Mouse (Mus musculus) hindbrain, embryonic 10.5 days (tissue): ENCODE measurements around the gene Myrip. TPM values are rescaled to one million over a fixed set of nuclear protein-coding genes. Genes with fewer than 3 reads are reported as not detected.
A peak's percentile ranks its signal among the peaks of the same experiment; 100 is the strongest.
"Not testable (repeated sequence)": the region's sequence is repeated elsewhere in the genome, so short reads cannot be mapped to it uniquely, and the experiment has no call there.

Experiments used
- DNase-seq: peaks from one replicate; pipeline ENCODE4 v3.0.0-alpha.2; 2017; ENCODE audit warnings: low spot score
- H3K27ac ChIP-seq: fragments of 300-500 bp; sonication (generic); 2 replicates; pipeline ENCODE4 v1.5.1; 2016; ENCODE audit warnings: mild to moderate bottlenecking, moderate library complexity
- H3K27me3 ChIP-seq: fragments of 300-500 bp; sonication (generic); 2 replicates; pipeline ENCODE4 v1.6.1; 2016; ENCODE audit warnings: mild to moderate bottlenecking; ENCODE audit not compliant: poor library complexity, insufficient read depth, severe bottlenecking
- H3K36me3 ChIP-seq: fragments of 300-500 bp; sonication (generic); 2 replicates; pipeline ENCODE4 v1.6.1; 2016; ENCODE audit warnings: mild to moderate bottlenecking, moderate library complexity
- H3K4me1 ChIP-seq: fragments of 300-500 bp; sonication (generic); replicated peaks from 2 replicates; pipeline ENCODE4 v1.6.1; 2016; ENCODE audit warnings: mild to moderate bottlenecking
- H3K4me3 ChIP-seq: fragments of 300-500 bp; sonication (generic); 2 replicates; pipeline ENCODE4 v1.5.1; 2016; ENCODE audit warnings: mild to moderate bottlenecking, moderate library complexity
- H3K9me3 ChIP-seq: fragments of 300-500 bp; sonication (generic); 2 replicates; pipeline ENCODE4 v1.6.1; 2016; ENCODE audit warnings: mild to moderate bottlenecking, moderate library complexity
- WGBS: fragments of 180-500 bp; shearing (Covaris S2); methylation state at CpG from one replicate; pipeline ENCODE4 v1.1.7; 2016; 5-methylcytosine and 5-hydroxymethylcytosine counted together
- polyA plus RNA-seq: library from polyadenylated mRNA; unstranded; fragments of >200 nt; fragmentation: Nextera tagmentation; extraction: Ambion mirVana; gene quantifications from 2 replicates; pipeline ENCODE4 v1.2.1, GENCODE M21; 2016

The Myrip gene
- polyA plus RNA-seq, 1 experiment from 2014 or later = 0.80 TPM

- H3K4me1 ChIP-seq = peaks cover 3% of the 10 kb centered on the region; the same call in 1 of the 2 replicates
- no peak overlapping the region for H3K4me3 ChIP-seq
- H3K27ac ChIP-seq = no peak overlapping the region
- H3K27me3 ChIP-seq = no peaks in the 10 kb centered on the region
- DNase-seq = no peak
- WGBS = 78% methylated on average over 3 of the region's 3 CpGs
- no peaks in the 10 kb centered on the region for H3K9me3 ChIP-seq
- H3K36me3 ChIP-seq = no peaks in the 10 kb centered on the region
Observed at GRCm38 (mm10) chr9:120362684-120363083, 61.4 kb downstream of the Myrip start.

DNA sequence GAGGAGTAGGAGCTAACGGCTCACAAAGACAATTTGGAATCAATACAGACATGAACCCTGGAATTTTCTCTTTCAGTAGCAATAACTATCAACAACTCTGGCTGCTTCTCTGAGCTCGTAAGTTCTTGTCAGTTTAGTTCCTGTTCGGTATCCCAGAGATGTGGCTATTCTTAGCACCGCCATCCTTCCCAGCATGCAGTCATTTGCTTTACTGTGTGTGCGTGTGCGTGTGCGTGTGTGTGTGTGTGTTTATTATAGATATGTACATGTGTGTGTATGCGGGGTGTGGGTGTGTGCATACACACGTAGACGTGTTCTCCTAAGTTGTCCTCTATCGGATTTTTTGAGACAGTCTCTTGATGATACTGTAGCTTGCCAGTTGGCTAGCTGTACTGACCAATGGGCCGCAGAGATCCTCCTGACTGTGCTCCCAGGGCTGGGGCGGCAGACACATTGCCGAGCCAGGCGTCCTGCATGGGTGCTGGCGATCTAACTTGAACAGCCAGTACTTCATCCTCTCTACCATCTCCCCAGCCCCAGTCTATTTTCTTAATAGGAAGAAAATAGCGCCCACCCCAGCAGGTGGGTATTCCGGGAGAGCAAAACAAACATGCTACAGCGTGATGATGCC is 63.5 kb downstream of the Myrip start:
- WGBS = 90% methylated on average over 19 of the region's 19 CpGs
- Histone ChIP-seq H3K4me1 (peaks cover 3% of the 10 kb centered on the region; the same call in 1 of the 2 replicates), H3K9me3 (no peaks in the 10 kb centered on the region)

DNA sequence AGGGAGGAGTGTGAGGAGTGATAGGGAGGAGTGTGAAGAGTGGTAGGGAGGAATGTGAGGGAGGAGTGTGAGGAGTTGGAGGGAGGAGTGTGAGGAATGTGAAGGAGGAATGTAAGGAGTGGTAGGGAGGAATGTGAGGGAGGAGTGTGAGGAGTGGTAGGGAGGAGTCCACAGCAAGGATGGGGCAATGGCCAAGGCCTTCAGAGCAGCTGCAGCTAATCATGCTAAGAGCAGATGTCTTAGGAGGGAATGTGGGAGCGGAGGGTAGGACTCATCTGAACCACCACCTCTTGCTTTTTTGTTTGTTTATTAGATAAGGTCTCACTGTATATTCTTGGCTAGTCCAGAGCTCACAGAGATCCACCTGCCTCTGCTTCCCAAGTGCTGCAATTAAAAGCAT is 66.2 kb downstream of the Myrip start:
- H3K36me3 ChIP-seq = no peaks in the 10 kb centered on the region
- H3K4me3 ChIP-seq = no peak overlapping the region
- DNase-seq = no peak
- WGBS = 91% methylated on average over 1 of the region's 1 CpGs
- H3K4me1 ChIP-seq = no peaks in the 10 kb centered on the region
- H3K27me3 ChIP-seq = no peaks in the 10 kb centered on the region
- H3K27ac ChIP-seq = no peak overlapping the region
- H3K9me3 ChIP-seq = no peaks in the 10 kb centered on the region

More for the DNA sequence above, 63.5 kb downstream of the Myrip start:
- Histone ChIP-seq H3K27ac (no peak overlapping the region), H3K36me3 (no peaks in the 10 kb centered on the region), H3K27me3 (no peaks in the 10 kb centered on the region), H3K4me3 (no peak overlapping the region)
- DNase-seq = no peak

GRCm38 (mm10) chr9:120371633-120372032 is 70.3 kb downstream of the Myrip start:
- no peak overlapping the region for H3K4me3 ChIP-seq
- 85% methylated on average over 5 of the region's 5 CpGs for WGBS

GRCm38 (mm10) chr9:120372347-120372746 is 71.0 kb downstream of the Myrip start:
- Histone ChIP-seq H3K36me3 (no peaks in the 10 kb centered on the region), H3K4me3 (no peak overlapping the region), H3K27me3 (no peaks in the 10 kb centered on the region), H3K27ac (no peak overlapping the region), H3K9me3 (0 out of 2 replicates have a peak, but pooled peaks cover 6% of the 10 kb centered on the region), H3K4me1 (no peaks in the 10 kb centered on the region)
- no peak for DNase-seq
- 87% methylated on average over 6 of the region's 6 CpGs for WGBS

More at GRCm38 (mm10) chr9:120371633-120372032, 70.3 kb downstream of the Myrip start:
- no peak overlapping the region for H3K27ac ChIP-seq
- H3K9me3 ChIP-seq = 0 out of 2 replicates have a peak, but pooled peaks cover 6% of the 10 kb centered on the region
- no peak for DNase-seq
- no peaks in the 10 kb centered on the region for H3K4me1 ChIP-seq
- H3K36me3 ChIP-seq = no peaks in the 10 kb centered on the region
- no peaks in the 10 kb centered on the region for H3K27me3 ChIP-seq

GRCm38 (mm10) chr9:120377726-120378125 is 76.4 kb downstream of the Myrip start:
- Histone ChIP-seq H3K27me3 (no peaks in the 10 kb centered on the region), H3K27ac (no peak overlapping the region), H3K4me3 (no peak overlapping the region), H3K9me3 (0 out of 2 replicates have a peak, but pooled peaks cover 6% of the 10 kb centered on the region), H3K4me1 (peaks cover 2% of the 10 kb centered on the region), H3K36me3 (no peaks in the 10 kb centered on the region)
- 34% methylated on average over 11 of the region's 11 CpGs for WGBS
- DNase-seq = peak; percentile 38

DNA sequence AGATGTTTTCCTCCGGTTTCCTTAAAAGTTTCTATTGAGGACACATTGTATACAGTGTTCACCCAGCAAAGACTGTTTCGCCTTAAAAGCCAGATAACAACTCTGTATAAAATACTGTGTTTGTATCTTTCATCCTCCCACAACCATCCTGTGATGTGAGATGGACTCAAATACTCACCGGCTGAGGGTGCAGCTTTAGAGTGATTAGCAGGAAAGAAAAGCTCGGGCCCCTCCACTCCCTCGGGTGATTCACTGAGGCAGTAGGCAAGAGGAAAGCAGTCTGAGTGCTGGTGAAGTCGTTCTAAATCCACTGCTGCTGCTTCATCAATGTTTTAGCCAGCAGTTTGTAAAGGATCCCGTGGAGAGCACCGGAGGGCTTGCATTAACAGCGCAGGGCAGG is 93.9 kb downstream of the Myrip start:
- WGBS = 48% methylated on average over 9 of the region's 9 CpGs
- Histone ChIP-seq H3K4me1 (no peaks in the 10 kb centered on the region), H3K36me3 (no peaks in the 10 kb centered on the region), H3K4me3 (no peak overlapping the region), H3K9me3 (peaks cover 3% of the 10 kb centered on the region; the same call in 1 of the 2 replicates), H3K27ac (no peak overlapping the region), H3K27me3 (no peaks in the 10 kb centered on the region; the same call in 1 of the 2 replicates)
- no peak for DNase-seq

DNA sequence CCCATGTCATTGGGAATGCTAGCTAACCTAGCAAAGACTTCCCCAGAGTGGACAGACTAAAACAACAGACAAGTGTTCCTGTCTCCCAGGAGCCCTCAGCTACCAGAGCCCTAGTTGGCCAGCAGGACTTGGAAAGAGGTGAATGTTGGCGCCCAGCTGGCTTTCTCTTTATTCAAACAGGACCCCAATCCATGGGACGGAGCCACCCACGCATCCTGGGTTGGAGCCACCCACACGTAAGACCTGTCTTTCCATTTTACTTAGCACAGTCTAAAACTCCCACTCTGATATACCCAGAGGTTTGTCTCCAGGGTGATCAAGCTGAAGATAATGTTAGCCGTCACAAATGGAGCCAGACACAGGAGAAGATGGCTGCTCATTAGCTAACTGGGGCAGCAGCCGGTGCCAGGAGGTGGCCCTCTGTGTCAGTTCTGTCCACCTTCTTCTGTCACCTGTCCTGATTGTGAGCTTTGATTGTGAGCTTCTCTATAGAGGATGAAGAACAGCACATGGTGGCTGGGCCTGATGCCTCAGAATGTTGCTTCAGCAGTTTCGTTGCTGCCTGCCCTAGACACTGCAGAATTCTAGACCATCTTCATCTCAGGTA is 95.4 kb downstream of the Myrip start:
- no peak overlapping the region for H3K4me3 ChIP-seq
- H3K4me1 ChIP-seq = no peaks in the 10 kb centered on the region
- H3K36me3 ChIP-seq = no peaks in the 10 kb centered on the region
- H3K9me3 ChIP-seq = peaks cover 3% of the 10 kb centered on the region; the same call in 1 of the 2 replicates
- 92% methylated on average over 7 of the region's 7 CpGs for WGBS
- H3K27ac ChIP-seq = no peak overlapping the region
- no peaks in the 10 kb centered on the region; the same call in 1 of the 2 replicates for H3K27me3 ChIP-seq
- no peak for DNase-seq

GRCm38 (mm10) chr9:120398289-120398688 is 97.0 kb downstream of the Myrip start:
- Histone ChIP-seq H3K4me1 (no peaks in the 10 kb centered on the region), H3K9me3 (peaks cover 3% of the 10 kb centered on the region; the same call in 1 of the 2 replicates), H3K27me3 (no peaks in the 10 kb centered on the region; the same call in 1 of the 2 replicates), H3K36me3 (no peaks in the 10 kb centered on the region), H3K27ac (no peak overlapping the region), H3K4me3 (no peak overlapping the region)
- no peak for DNase-seq
- 89% methylated on average over 8 of the region's 8 CpGs for WGBS

- H3K9me3 ChIP-seq, H3K36me3 ChIP-seq, H3K27me3 ChIP-seq, H3K4me3 ChIP-seq, H3K4me1 ChIP-seq, DNase-seq, H3K27ac ChIP-seq: not testable (repeated sequence)
- WGBS = 87% methylated on average over 2 of the region's 2 CpGs
Observed at GRCm38 (mm10) chr9:120399537-120399936, 98.2 kb downstream of the Myrip start.

DNA sequence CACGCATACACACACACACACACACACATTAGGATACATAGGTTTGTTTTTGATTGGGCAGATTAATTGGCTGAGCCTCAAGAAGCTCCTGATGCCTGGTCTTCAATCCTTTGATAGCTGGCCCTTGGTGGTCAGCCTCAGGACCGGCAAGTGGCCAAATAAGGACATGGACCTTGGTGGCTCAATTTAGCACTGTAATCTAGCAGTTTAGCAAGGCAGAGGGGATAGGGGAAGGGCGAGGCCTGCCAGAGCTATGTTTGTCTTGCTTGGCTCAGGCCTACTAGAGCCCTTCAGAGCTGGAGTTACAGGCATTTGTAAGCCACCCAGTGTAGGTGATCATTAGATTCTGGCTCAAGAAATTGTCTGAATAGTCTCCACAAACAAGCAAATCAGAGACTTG is 101.1 kb downstream of the Myrip start:
- no peaks in the 10 kb centered on the region for H3K36me3 ChIP-seq
- H3K27me3 ChIP-seq = no peaks in the 10 kb centered on the region
- no peak overlapping the region for H3K27ac ChIP-seq
- H3K4me1 ChIP-seq = no peaks in the 10 kb centered on the region
- H3K9me3 ChIP-seq = no peaks in the 10 kb centered on the region
- no peak for DNase-seq
- H3K4me3 ChIP-seq = no peak overlapping the region
- 79% methylated on average over 3 of the region's 3 CpGs for WGBS

DNA sequence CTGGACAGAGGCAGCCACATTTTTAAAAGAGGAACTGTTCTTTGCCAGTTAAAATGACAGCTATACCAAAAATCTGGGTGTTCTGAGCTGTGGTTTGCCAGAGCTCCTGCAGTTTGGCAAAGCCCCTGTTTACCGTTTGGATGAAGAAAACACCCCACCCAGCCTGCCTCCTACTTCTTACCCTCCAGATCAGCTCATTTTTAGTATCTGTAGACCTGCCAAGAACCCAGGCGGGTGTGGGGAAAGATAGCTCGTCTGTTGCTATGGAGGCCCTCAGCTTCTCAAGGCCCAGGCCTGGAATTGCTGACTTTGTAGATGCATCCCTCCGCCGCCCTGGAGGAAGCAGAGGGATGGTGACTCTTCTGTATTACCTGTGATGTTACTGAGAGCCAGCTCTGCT is 102.3 kb downstream of the Myrip start:
- DNase-seq = no peak
- no peaks in the 10 kb centered on the region for H3K4me1 ChIP-seq
- 82% methylated on average over 5 of the region's 5 CpGs for WGBS
- H3K27ac ChIP-seq = no peak overlapping the region
- no peaks in the 10 kb centered on the region for H3K27me3 ChIP-seq
- no peaks in the 10 kb centered on the region for H3K9me3 ChIP-seq
- no peak overlapping the region for H3K4me3 ChIP-seq
- H3K36me3 ChIP-seq = no peaks in the 10 kb centered on the region

DNA sequence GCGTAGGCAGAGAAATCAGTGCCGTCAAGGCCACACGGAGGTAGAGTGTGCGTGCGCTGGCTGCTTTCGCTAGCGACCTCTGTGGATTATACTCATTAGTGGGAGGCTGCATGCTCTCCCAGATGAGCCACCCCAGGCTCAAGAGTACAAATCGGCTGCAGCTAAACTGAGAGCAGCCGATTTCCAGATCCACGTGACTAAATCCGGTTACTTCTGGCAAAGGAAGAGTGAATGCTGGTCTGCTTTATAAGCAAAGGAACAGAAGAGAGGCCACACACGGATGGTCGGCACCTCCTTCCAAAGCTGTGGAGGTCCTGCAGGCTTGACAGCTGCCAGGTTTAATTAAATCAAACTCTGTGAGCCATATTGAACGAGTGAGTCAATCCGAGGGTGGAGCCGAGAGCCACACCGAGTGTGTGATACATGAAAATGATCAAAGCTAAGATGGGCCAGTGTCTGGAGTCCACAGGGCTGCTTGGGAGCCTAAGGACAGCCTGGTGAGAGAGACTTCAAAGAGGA is 108.4 kb downstream of the Myrip start:
- no peaks in the 10 kb centered on the region for H3K36me3 ChIP-seq
- H3K27ac ChIP-seq = no peak overlapping the region
- no peaks in the 10 kb centered on the region for H3K27me3 ChIP-seq
- H3K4me1 ChIP-seq = no peaks in the 10 kb centered on the region
- 83% methylated on average over 17 of the region's 17 CpGs for WGBS
- no peak for DNase-seq
- H3K4me3 ChIP-seq = no peak overlapping the region
- no peaks in the 10 kb centered on the region for H3K9me3 ChIP-seq
